Mouse (Mus musculus) mesoderm, embryonic 11.5 days (tissue): ENCODE results near the gene Men1.
A peak's percentile ranks its signal among the peaks of the same experiment; 100 is the strongest.

Experiments
- DNase-seq: peaks from one replicate; pipeline ENCODE4 v3.0.0-alpha.2; 2012; ENCODE audit warnings: low read depth, low spot score

Men1 gene

DNA sequence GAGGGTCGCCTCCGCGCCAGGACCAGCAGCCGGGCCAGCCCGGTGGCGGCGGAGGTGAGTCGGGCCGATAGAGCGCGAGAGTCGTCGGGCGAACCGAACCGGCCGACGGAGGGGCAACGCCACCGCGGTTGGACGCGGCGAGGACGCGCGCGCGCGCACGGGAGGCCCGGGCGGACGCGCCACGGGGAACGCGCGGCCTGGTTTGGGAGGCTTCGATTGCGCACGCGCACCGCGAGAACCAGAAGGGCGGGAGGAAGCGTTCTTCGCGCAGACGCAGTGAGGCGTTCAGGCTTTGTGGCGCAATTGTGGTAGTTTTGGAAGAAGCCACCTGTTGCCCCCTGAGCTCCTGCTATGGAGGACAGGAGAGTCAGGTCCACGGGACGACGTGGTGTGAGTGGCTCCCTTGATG, 29.5 kb downstream of the Men1 start:
- peak; percentile 94 for DNase-seq

DNA sequence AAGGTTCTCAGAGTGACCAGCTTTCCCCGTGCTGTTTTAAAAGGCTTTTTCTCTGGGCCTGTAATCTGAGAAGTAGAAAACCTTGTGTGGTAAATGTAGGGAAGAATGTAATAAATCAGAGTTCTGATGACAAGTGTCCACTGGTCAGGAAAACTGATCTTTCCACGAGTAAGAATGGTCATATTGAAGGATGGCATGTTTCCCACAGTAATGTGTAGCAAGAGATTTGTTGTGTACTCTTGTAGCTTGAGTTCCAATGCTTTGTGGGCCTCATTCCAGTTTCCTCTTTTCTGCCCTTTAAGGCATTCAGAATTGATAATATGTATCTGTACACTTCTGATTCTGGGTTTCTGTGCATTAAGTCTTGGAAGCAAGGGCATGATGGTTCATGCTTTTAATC, 30.1 kb downstream of the Men1 start:
- no peak for DNase-seq

DNA sequence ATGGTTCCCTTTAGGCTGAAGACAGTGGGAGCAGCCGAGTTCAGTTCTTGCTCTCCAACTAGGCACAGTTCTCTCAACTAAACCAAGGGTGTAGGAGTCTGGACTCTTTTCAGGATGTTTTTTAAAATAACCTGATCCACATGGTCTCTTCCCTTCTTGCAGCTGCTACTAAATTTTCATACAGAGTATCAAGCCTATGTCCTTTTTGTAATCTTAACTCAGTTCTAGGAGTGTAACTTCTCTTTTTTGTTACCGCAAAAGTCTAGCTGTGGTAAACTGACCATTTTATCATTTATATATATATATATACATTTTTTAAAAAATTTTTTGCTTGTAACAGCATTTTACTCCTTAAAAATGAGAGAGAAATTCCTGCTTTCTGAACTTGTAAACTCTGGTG, 35.4 kb downstream of the Men1 start:
- no peak for DNase-seq

DNA sequence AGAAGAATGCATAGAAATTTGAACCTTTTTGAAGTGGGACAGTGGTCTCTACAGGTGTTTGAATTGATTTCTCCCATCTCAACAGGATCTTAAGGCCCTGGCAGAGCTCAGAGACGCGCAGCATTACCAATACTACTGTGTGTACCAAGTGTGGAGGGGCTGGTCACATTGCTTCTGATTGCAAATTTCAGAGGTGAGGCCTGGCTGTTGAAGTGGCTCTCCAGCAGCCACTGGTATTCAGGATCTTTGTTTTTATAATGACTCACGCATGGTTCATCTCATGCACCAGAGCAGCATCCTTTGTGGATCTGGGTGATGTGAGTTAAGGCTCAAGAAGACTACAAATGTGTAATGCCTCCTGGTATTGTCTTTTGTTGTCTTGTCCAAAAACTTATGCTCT, 37.7 kb downstream of the Men1 start:
- no peak for DNase-seq

DNA sequence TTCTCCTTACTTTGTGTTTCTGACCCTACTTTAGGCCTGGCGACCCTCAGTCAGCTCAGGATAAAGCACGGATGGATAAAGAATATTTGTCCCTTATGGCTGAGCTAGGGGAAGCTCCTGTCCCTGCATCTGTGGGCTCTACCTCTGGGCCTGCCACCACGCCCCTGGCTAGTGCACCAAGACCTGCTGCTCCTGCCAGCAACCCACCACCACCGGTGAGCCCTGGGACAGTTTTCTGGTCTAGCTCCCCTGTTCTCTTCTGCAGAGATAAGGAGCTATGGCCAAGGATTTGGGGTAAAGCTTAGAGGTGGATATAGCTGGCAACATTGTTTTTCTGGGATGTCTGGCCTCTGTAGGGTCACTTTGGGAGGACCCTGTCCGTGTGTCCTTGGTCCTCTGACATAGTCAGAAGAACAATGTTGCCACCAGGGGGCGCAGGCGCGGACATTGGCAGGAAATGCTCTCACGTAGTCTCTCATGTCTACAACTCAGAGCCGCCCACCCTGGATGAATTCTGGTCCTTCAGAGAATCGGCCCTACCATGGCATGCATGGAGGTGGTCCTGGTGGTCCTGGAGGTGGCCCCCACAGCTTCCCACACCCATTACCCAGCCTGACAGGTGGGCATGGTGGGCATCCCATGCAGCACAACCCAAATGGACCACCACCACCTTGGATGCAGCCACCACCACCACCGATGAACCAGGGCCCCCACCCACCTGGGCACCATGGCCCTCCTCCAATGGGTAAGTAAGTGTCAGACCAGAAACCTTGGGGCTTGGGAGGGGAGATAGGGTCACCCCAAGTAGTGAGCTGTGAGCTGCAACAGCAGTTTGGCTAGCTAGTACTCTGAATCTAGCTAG, 39.0 kb downstream of the Men1 start:
- peak; percentile 80 for DNase-seq

DNA sequence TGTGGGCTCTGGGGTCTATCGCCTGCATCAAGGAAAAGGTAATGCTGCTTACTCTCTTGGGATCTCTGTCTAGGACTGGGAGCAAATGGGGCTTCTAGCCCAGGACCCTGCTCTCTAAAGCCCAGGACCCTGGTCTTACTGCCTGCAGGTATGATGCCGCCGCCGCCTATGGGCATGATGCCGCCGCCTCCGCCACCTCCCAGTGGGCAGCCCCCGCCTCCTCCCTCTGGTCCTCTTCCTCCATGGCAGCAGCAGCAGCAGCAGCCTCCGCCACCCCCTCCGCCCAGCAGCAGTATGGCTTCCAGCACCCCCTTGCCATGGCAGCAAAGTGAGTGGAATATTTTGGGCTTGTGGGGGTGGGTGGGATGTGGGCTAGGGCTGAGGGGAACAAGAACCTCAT, 39.8 kb downstream of the Men1 start:
- no peak for DNase-seq

DNA sequence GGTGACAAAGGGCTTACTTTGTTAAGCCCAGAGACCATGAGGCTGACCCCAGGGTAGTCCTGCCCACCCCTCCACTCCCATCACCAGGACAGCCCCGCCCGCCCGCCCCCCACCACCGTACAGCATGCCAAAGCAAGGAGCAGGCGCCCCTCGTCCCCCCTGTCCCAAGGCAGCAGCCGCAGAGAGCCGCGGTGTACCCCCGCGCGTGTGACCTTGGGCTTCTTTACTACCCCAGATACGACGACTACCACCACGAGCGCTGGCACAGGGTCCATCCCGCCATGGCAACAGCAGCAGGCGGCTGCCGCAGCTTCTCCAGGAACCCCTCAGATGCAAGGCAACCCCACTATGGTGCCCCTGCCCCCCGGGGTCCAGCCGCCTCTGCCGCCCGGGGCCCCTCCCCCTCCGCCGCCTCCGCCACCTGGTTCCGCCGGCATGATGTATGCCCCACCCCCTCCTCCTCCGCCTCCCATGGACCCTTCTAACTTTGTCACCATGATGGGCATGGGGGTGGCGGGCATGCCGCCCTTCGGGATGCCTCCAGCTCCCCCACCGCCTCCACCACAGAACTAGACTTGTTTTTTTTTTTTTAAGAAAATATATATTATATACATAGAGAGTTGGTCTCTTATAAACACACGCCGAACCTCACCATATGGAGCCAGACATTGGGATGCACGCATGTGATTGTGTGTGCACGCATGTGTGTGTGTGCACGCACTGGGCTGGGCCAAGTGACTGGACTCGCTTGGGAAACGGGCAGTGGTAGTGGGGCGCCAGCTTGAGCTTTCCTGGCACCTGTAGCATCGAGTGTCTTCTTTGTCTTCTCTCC, 40.9 kb downstream of the Men1 start:
- DNase-seq: no peak

DNA sequence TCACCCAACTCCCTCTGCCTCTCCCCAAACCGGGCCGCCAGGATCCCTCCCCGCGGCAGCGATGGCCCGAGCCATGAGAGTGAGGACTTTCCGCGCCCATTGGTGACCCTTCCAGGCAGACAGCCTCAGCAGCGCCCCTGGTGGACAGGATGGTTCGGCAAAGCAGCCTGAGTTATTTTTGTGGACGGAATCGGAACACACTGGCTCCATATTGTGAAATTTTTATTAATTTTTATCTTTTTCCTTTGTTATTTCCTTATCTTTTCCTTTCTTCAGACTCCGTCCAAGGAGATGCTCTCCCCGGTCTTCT, 41.4 kb downstream of the Men1 start:
- DNase-seq: peak; percentile 55

DNA sequence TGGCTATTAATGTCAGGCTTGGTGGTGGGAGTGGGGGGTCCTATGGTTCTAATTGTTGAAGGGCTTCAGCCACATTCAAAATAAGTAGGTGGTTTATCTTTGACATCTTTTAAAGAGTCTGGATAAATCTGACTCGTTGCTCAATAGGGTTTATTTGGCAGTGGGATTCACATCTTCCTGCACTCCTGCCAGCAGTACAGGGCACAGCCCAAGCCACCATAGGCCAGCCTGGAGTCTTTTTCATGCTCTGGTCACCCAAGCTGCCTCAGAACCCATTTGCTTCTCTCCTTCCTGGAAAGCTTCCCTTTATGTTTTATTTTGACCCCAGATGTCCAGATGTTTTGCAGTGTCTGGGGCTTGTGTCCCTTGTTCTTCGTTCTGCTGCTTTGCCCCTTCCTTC, 41.9 kb downstream of the Men1 start:
- DNase-seq: no peak

DNA sequence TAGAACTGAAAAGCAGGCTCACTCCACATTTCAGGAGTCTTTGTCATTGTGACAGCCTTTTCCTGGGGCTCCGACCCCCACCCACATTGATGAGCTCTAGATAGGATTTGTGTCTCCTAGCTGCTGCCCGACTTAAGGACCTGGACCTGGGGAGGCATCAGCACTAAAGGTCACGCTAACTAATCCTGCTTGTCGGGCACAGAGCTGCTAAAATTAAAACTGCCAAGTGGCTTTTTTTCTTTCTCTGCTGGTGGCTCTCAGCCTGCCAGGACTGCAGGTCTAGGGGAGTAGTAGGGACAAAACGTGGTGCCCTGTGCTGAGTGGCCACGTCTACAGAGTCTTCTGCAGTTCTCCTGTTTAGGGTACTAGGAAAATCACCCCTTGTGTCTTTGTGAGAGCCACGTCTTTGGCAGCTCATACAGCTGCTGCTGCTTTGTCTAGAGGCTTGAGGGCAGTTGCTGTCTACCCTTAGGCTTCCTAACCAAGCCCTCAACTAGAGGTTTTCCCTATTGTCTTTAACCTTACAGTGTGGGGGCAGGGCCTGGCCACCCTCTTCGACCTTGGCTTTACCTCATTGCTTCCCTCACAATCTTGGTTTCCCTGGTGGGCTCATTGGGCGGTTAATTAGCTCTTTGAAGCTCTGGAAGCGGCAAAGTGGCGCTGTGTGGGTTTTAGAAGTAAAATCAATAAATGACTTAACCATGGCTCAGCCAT, 42.7 kb downstream of the Men1 start:
- DNase-seq: no peak

DNA sequence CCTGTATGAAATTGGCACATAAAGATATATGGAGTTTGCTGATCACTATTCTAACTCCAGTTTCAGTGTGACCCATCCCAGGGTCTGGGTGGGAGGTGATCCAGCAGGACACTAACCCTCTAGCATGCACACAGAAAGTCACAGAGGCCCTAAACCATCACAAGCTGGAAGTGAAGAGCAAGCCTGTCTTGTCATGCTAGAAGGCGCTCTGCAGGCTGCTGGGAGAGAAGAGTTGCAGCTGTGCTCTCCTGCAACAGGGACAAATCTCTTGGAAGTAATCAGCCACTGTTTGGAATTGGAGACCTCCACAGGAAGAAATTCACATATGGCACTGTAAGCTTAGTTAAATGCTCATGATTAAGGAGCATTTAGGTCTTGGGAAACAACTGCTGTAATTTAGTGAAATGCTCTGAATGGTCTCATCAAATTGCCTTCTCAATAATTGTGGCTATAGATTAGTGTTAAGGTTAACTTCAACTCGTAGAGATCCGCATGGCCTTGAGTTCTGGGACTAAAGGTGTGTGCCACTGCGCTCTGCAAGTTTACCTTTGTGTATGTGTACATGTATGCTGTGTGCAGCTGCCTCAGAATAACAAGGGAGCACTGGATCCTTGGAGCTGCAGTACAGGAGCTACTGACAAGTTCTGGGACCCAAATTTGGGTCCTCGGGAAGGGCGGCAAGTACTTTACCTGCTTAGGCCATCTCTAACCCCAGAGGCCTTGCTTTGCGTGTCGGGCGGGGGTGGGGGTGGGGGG, 45.8 kb downstream of the Men1 start:
- no peak for DNase-seq

DNA sequence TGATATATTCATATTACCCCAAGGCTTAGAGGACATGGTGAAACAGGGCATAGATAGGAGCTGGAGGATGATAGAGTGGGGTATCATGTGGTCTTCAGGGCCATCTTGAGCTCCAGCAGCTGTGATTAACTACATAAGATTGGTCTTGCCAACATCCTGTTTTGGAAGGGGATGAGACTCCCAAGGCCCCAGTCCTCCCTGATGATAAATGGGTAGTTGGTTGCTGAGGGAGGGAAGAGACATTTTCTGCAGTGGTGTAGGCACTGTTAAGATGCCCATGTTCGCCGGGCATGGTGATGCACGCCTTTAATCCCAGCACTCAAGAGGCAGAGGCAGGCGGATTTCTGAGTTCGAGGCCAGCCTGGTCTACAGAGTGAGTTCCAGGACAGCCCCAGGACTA, 46.5 kb downstream of the Men1 start:
- DNase-seq: no peak

DNA sequence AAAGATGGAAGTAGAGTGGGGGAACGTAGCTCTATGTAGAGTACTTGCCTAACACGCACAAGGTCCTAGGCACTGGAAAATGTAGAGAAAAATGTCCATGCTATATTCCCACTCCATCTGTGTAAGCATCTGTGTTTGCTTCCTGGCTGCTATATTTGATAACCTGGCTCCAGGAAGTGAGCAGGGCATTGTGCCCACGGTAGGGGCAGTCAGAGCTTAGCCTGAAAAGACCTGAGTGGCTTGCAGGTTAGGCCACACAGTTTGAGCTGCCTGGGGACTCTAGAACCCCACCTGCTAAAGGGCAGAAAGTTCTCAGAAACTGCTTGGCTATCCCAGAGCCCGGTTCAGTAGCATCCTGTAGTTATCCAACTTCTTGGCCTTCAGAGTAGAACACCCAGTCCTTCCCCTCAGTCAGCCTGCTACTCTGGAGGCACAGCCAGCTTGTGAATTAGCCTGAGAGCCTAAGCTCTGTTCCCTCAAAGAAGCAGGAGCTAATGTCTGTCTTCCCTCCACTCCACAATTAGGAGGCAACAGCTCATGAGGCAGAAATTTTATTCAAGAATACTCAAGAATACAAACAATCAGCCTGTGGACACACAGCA, 47.6 kb downstream of the Men1 start:
- no peak for DNase-seq

DNA sequence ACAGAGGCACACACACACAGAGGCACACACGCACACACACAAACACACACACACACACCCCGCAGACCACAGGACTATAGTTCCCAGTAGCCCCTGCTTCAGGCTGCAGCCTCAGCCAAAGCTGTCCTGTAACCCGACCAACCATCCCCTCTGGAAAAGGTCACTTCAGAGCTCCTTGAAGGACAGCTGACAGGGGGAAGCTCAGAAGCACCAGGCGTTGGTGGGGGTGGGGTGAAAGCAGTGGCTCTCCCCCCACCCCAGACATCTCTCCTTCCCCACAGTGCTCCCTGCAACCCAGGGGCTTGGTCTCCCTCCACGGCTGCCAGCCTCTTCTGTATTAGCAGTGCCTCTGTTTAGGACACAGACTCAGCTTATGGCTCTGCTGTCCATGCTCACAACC, 48.7 kb downstream of the Men1 start:
- DNase-seq: no peak

DNA sequence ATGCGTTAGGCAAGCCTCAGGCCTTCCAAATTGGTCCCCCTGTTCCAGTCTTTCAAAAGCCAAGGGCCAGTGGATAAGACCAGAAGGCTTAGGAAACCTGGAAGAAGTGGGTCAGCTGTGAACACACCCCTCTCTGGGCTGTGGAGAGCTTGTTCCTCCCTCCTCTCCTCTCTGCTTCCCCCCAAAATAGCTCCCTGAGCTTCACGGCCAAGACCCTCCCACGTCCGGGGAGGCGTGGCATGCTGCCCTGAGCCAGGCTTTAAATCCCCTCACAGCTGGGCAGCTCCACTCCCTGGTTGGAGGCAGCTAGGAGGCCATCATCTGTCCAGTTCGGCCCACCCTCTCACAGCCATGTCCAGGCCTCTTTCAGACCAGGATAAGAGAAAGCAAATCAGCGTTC, 49.3 kb downstream of the Men1 start, which contains the start of gene Pygm:
Gene Pygm, plus strand, starts transcription at position 272 of the 400 bp plus-strand sequence.
- peak; percentile 37 for DNase-seq

DNA sequence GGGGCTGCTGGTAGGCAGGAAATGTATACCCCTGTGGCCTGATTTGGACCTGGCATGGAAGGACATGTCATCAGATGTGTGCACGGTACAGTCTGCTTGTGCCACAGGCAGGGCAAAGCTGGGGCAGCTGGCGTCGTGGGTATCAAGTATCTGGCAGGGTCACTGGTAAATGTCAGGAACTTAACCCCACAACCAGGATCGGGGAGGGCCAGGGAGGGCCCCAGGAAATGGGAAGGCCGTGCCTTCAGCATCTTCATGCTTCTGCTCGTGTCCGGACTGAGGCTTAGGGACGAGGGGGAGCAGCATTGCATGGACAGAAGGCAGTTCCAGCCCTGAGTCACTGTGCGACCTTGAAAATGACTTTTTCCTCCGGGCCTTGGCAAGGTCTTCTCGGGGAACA, 50.2 kb downstream of the Men1 start:
- no peak for DNase-seq

DNA sequence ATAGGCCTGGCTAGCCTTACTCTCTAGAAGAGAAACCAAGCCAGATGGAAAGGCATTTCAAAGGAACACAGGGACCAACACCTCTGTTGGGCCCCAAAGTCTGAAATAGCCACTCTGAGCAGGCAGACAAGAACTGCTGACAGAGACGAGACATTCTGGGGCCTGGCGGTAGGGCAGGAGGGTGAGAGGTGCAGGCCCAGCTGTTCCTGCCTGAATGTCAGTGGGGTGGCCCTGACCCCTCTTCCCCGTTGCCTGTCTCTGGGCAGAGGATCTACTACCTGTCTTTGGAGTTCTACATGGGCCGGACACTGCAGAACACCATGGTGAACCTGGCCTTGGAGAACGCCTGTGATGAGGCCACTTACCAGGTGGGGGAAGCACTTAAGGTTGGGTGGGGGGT, 50.6 kb downstream of the Men1 start:
- no peak for DNase-seq

DNA sequence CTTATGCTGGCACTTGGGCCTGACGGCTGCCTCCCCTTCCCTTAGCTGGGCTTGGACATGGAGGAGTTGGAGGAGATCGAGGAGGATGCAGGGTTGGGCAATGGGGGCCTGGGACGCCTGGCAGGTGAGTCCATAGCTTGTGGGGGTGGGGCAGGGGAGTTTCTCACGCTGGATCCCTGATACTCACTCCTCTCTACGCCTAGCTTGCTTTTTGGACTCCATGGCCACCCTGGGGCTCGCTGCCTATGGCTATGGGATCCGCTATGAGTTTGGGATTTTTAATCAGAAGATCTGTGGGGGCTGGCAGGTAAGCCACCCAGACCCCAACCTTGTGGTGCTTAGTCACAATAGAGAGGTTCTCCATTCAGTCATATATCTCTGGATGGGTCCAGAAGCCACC, 51.0 kb downstream of the Men1 start:
- no peak for DNase-seq

DNA sequence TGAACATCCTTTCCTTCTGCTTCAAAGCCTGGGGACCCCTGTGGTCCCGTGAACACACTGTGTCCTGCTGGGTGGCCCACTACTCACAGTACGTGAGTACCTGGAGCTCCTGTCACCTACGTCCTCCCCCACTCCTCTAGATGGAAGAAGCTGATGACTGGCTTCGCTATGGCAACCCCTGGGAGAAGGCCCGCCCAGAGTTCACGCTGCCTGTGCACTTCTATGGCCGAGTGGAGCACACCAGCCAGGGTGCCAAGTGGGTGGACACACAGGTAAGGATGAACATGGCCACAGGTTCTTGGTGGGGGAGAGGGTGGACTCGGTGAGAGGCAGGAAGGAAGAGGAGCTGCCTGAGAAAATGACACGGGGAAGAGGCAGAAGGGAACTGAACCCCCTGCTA, 51.5 kb downstream of the Men1 start:
- no peak for DNase-seq

DNA sequence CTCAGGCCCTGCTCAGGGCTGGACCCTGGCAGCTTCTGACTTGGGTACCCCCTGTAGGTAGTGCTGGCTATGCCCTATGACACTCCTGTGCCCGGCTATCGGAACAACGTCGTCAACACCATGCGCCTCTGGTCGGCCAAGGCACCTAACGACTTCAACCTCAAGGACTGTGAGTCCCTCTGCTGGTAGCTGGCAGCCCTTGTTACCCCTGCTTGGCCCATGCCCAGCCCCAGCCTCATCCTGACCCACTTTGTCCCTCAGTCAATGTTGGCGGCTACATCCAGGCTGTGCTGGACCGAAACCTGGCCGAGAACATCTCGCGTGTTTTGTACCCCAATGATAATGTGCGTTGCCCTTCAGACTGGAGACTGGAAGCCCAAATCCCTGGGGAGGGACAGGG, 53.2 kb downstream of the Men1 start:
- DNase-seq: no peak

DNA sequence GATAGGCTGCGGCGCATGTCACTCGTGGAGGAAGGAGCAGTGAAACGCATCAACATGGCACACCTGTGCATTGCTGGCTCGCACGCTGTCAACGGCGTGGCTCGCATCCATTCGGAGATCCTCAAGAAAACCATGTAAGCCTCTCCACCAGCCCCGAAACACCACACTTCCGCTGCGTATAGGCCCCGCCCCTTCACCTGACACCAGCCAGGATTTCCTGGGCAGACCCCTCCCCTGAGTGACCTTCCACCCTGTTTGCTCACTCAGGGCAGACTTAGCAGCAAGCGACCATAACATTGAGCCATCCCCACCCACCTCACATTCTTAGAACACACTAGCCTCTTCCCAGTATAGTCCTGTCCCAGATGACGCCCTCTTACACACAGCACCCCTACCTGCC, 55.0 kb downstream of the Men1 start:
- DNase-seq: peak; percentile 34
